Mouse (Mus musculus): Measurements from ENCODE around the gene Trpm7. TPM values are rescaled to one million over a fixed set of nuclear protein-coding genes. Genes with fewer than 3 reads are reported as not detected.

The Trpm7 gene
- polyA plus RNA-seq, 1 experiment from 2014 or later = 38.8 TPM

- Histone ChIP-seq H3K27me3 (ENCODE audit: control insufficient read depth, insufficient read depth, low read length) (no peaks in the 10 kb centered on the region), H3K9ac (replicated peaks; ENCODE audit: low read length) (no peak overlapping the region), H3K4me2 (ENCODE audit: low read length) (no peak overlapping the region), H3K4me1 (ENCODE audit: control insufficient read depth, insufficient read depth, low read length) (no peaks in the 10 kb centered on the region), H3K27ac (replicated peaks; ENCODE audit: low read depth, low read length) (no peak overlapping the region), H3K36me3 (ENCODE audit: control insufficient read depth, insufficient read depth, low read length) (no peaks in the 10 kb centered on the region), H3K4me3 (replicated peaks; ENCODE audit: low read depth, low read length) (no peak overlapping the region), H3K9me3 (ENCODE audit: control insufficient read depth, low read length) (no peaks in the 10 kb centered on the region)
- ATAC-seq (ENCODE audit: low FRiP score, low TSS enrichment) (no peak), DNase-seq (no peak)
- 68% methylated on average over 4 of the region's 4 CpGs for WGBS
These were observed 100.1 kb downstream of the Trpm7 start for GRCm38 (mm10) chr2:126775951-126776350.

DNA sequence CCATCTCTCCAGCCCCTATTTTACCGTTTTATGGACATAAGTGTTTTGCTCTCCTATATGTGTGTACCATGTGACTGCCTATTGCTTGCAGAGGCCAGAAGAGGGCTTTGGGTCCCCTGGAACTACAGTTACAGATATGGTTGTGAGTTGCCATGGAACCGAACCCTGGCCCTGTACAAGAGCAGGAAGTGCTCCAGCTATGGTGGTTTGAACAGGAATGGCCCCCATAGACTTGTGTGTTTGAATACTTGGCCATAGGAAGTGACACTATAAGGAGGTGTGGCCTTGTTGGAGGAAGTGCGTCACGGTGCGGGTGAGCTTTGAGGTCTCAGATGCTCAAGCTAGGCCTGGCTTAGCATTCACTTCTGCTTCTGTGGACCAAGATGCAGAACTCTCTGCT is 103.8 kb downstream of the Trpm7 start:
- Histone ChIP-seq H3K4me1 (ENCODE audit: control insufficient read depth, insufficient read depth, low read length) (no peaks in the 10 kb centered on the region), H3K4me3 (replicated peaks; ENCODE audit: low read depth, low read length) (no peak overlapping the region), H3K9ac (replicated peaks; ENCODE audit: low read length) (no peak overlapping the region), H3K4me2 (ENCODE audit: low read length) (no peak overlapping the region), H3K27me3 (ENCODE audit: control insufficient read depth, insufficient read depth, low read length) (no peaks in the 10 kb centered on the region), H3K27ac (replicated peaks; ENCODE audit: low read depth, low read length) (no peak overlapping the region), H3K36me3 (ENCODE audit: control insufficient read depth, insufficient read depth, low read length) (no peaks in the 10 kb centered on the region), H3K9me3 (ENCODE audit: control insufficient read depth, low read length) (no peaks in the 10 kb centered on the region)
- DNase-seq (no peak), ATAC-seq (ENCODE audit: low FRiP score, low TSS enrichment) (no peak)
- 93% methylated on average over 5 of the region's 5 CpGs for WGBS

DNA sequence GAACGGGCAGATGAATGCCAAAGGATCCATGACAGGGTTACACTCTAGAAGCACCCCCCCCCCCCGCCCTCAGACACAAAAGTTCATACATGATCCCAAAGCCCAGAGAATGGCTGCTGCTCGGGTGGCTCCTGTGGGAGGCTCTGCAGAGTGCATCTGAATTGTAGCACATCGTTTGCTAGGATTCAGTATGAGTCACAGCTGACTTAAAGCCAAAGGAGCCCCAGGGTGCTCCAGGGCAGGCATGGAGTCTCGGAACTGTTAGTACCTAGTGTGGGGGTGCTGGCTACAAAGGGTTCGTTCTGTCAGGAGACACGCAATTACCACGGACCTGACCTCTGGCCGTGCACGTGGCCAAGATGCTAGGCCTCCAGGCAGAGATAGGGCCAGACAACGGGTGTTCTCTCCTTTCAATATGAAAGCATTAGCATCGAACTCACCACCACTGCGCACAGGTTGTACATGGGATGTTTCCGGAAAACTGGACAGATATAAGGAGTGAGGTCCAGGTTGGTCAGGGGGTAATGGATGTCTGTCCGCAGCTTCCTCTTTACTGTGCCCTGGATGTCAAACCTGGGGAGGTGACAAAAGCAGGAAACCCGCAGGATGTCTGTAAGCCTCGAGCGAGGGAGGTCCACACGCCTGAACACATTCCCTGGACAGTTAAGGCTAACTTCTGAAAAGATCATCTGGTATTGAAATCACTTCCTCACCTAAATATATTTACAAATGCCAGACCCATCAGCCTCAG is 106.4 kb downstream of the Trpm7 start:
- 79% methylated on average over 19 of the region's 19 CpGs for WGBS
- Histone ChIP-seq H3K27ac (replicated peaks; ENCODE audit: low read depth, low read length) (no peak overlapping the region), H3K4me3 (replicated peaks; ENCODE audit: low read depth, low read length) (no peak overlapping the region), H3K9me3 (ENCODE audit: control insufficient read depth, low read length) (no peaks in the 10 kb centered on the region), H3K9ac (replicated peaks; ENCODE audit: low read length) (no peak overlapping the region), H3K4me2 (ENCODE audit: low read length) (no peak overlapping the region), H3K27me3 (ENCODE audit: control insufficient read depth, insufficient read depth, low read length) (no peaks in the 10 kb centered on the region), H3K36me3 (ENCODE audit: control insufficient read depth, insufficient read depth, low read length) (no peaks in the 10 kb centered on the region), H3K4me1 (ENCODE audit: control insufficient read depth, insufficient read depth, low read length) (no peaks in the 10 kb centered on the region)
- ATAC-seq (ENCODE audit: low FRiP score, low TSS enrichment) = no peak
- DNase-seq = no peak

GRCm38 (mm10) chr2:126768194-126768593 is 107.8 kb downstream of the Trpm7 start:
- Histone ChIP-seq H3K27ac (replicated peaks; ENCODE audit: low read depth, low read length) (no peak overlapping the region), H3K27me3 (ENCODE audit: control insufficient read depth, insufficient read depth, low read length) (no peaks in the 10 kb centered on the region), H3K4me1 (ENCODE audit: control insufficient read depth, insufficient read depth, low read length) (no peaks in the 10 kb centered on the region), H3K9me3 (ENCODE audit: control insufficient read depth, low read length) (no peaks in the 10 kb centered on the region), H3K4me3 (replicated peaks; ENCODE audit: low read depth, low read length) (no peak overlapping the region), H3K4me2 (ENCODE audit: low read length) (no peak overlapping the region), H3K36me3 (ENCODE audit: control insufficient read depth, insufficient read depth, low read length) (peaks cover 7% of the 10 kb centered on the region), H3K9ac (replicated peaks; ENCODE audit: low read length) (no peak overlapping the region)
- ATAC-seq (ENCODE audit: low FRiP score, low TSS enrichment) = no peak
- DNase-seq = peak; percentile 20
- 75% methylated on average over 4 of the region's 4 CpGs for WGBS

DNA sequence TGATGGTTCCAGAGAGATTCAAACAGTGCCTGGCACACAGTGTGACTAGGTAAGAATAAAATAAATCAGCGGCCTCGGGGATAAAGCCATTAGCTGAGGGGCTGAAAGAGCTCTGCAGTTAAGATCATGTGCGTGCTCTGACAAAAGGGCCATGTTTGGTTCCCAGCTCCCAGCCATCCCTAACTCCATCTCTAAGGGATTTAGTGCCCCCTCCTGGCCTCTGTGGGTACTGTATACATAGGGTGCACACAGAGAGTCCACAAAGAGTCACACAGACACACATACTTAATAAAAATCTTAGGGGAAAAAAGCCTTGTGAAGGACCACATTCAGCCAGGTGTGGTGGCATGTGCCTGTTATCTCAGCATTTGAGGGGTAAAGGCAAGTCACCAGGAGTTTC is 108.4 kb downstream of the Trpm7 start:
- Histone ChIP-seq H3K36me3 (ENCODE audit: control insufficient read depth, insufficient read depth, low read length) (peaks cover 11% of the 10 kb centered on the region), H3K4me2 (ENCODE audit: low read length) (no peak overlapping the region), H3K4me1 (ENCODE audit: control insufficient read depth, insufficient read depth, low read length) (no peaks in the 10 kb centered on the region)

DNA sequence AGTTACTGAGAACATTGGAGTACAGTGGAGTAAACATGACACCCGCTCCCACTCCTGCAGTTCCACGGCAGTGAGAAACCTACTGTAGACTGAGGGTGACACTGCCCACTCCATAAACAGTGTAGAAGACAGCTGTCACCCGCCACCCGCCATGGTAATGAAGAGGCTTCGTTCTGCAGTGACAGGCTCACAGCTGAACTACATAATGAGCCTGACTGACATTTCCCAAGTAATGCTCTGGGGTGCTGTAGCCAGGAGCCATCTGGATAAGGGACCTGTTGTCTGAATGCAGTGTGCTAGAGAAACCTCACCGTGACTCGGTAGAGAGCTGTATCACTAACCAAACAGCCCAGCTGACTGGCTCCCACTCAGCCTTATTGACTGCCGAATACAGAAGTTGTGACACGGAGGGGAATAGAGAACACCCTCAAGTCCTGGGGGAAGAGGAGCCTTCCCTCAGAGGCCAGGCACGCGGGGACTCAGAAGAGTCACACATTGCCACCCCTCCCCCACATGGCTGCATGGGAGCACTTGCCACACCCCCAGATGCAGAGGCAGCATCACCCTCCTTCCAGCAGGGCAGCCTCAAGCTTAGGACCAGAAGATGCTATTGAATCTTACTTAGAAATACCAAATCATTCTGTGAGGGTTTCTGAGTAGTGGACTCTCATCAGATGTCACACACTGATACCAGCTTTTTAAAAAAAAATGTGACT is 110.0 kb downstream of the Trpm7 start:
- DNase-seq = peak; percentile 31
- no peak for ATAC-seq (ENCODE audit: low FRiP score, low TSS enrichment)
- peaks cover 25% of the 10 kb centered on the region for H3K36me3 ChIP-seq (ENCODE audit: control insufficient read depth, insufficient read depth, low read length)
- no peaks in the 10 kb centered on the region for H3K27me3 ChIP-seq (ENCODE audit: control insufficient read depth, insufficient read depth, low read length)
- no peak overlapping the region for H3K27ac ChIP-seq (replicated peaks; ENCODE audit: low read depth, low read length)
- H3K9me3 ChIP-seq (ENCODE audit: control insufficient read depth, low read length) = no peaks in the 10 kb centered on the region
- 41% methylated on average over 11 of the region's 11 CpGs for WGBS
- H3K4me1 ChIP-seq (ENCODE audit: control insufficient read depth, insufficient read depth, low read length) = no peaks in the 10 kb centered on the region
- H3K4me3 ChIP-seq (replicated peaks; ENCODE audit: low read depth, low read length) = no peak overlapping the region
- H3K9ac ChIP-seq (replicated peaks; ENCODE audit: low read length) = no peak overlapping the region
- no peak overlapping the region for H3K4me2 ChIP-seq (ENCODE audit: low read length)

More for the DNA sequence above, 108.4 kb downstream of the Trpm7 start:
- Histone ChIP-seq H3K27ac (replicated peaks; ENCODE audit: low read depth, low read length) (no peak overlapping the region), H3K9me3 (ENCODE audit: control insufficient read depth, low read length) (no peaks in the 10 kb centered on the region), H3K9ac (replicated peaks; ENCODE audit: low read length) (no peak overlapping the region), H3K4me3 (replicated peaks; ENCODE audit: low read depth, low read length) (no peak overlapping the region), H3K27me3 (ENCODE audit: control insufficient read depth, insufficient read depth, low read length) (no peaks in the 10 kb centered on the region)
- ATAC-seq (ENCODE audit: low FRiP score, low TSS enrichment) (no peak), DNase-seq (peak; percentile 3)
- 98% methylated on average over 3 of the region's 3 CpGs for WGBS

GRCm38 (mm10) chr2:126759351-126759750 is 116.7 kb downstream of the Trpm7 start:
- Histone ChIP-seq H3K9ac (replicated peaks; ENCODE audit: low read length) (no peak overlapping the region), H3K36me3 (ENCODE audit: control insufficient read depth, insufficient read depth, low read length) (peaks cover 91% of the 10 kb centered on the region), H3K27ac (replicated peaks; ENCODE audit: low read depth, low read length) (no peak overlapping the region), H3K9me3 (ENCODE audit: control insufficient read depth, low read length) (no peaks in the 10 kb centered on the region), H3K4me3 (replicated peaks; ENCODE audit: low read depth, low read length) (no peak overlapping the region), H3K27me3 (ENCODE audit: control insufficient read depth, insufficient read depth, low read length) (no peaks in the 10 kb centered on the region), H3K4me2 (ENCODE audit: low read length) (no peak overlapping the region), H3K4me1 (ENCODE audit: control insufficient read depth, insufficient read depth, low read length) (no peaks in the 10 kb centered on the region)
- ATAC-seq (ENCODE audit: low FRiP score, low TSS enrichment) (no peak), DNase-seq (no peak)
- 94% methylated on average over 7 of the region's 7 CpGs for WGBS

DNA sequence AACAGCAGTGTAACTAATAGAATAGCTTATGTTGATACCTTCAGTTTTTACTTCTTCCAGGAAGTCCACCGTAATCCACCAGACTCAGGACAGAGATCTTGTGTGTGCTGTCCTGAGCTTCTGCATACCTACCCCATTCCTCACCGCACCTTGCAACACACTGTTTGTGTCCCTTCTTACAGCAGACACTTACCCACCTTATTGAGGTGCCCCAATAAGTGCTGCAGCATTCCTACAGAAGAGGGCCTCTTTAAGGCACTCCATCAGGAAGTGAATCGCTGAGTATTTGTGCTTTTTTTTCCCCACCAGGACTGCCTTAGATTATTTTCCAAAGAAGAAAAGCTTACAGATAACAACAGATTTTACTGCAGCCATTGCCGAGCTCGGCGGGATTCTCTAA is 120.4 kb downstream of the Trpm7 start:
- Histone ChIP-seq H3K27me3 (ENCODE audit: control insufficient read depth, insufficient read depth, low read length) (no peaks in the 10 kb centered on the region), H3K9ac (replicated peaks; ENCODE audit: low read length) (no peak overlapping the region), H3K9me3 (ENCODE audit: control insufficient read depth, low read length) (no peaks in the 10 kb centered on the region), H3K4me1 (ENCODE audit: control insufficient read depth, insufficient read depth, low read length) (no peaks in the 10 kb centered on the region), H3K4me3 (replicated peaks; ENCODE audit: low read depth, low read length) (no peak overlapping the region), H3K27ac (replicated peaks; ENCODE audit: low read depth, low read length) (no peak overlapping the region), H3K4me2 (ENCODE audit: low read length) (no peak overlapping the region), H3K36me3 (ENCODE audit: control insufficient read depth, insufficient read depth, low read length) (peaks cover 95% of the 10 kb centered on the region)
- DNase-seq (no peak), ATAC-seq (ENCODE audit: low FRiP score, low TSS enrichment) (no peak)
- WGBS = 98% methylated on average over 6 of the region's 6 CpGs

- no peaks in the 10 kb centered on the region for H3K4me1 ChIP-seq (ENCODE audit: control insufficient read depth, insufficient read depth, low read length)
- H3K9me3 ChIP-seq (ENCODE audit: control insufficient read depth, low read length) = no peaks in the 10 kb centered on the region
- H3K4me2 ChIP-seq (ENCODE audit: low read length) = no peak overlapping the region
- H3K4me3 ChIP-seq (replicated peaks; ENCODE audit: low read depth, low read length) = no peak overlapping the region
- no peak for DNase-seq
- WGBS = 97% methylated on average over 5 of the region's 5 CpGs
- H3K36me3 ChIP-seq (ENCODE audit: control insufficient read depth, insufficient read depth, low read length) = peaks cover 73% of the 10 kb centered on the region
- no peaks in the 10 kb centered on the region for H3K27me3 ChIP-seq (ENCODE audit: control insufficient read depth, insufficient read depth, low read length)
- H3K9ac ChIP-seq (replicated peaks; ENCODE audit: low read length) = no peak overlapping the region
- H3K27ac ChIP-seq (replicated peaks; ENCODE audit: low read depth, low read length) = no peak overlapping the region
- no peak for ATAC-seq (ENCODE audit: low FRiP score, low TSS enrichment)
These were observed 132.6 kb downstream of the Trpm7 start for GRCm38 (mm10) chr2:126743389-126743788.
